Mouse (Mus musculus) thymus, adult 18-20 months (tissue): ENCODE data around the gene Med14.

Source experiments
- DNase-seq, 2 experiments: peaks; one replicate each; pipeline ENCODE4 v3.0.0; 2022; ENCODE audit warnings: mixed read lengths in 2 of 2

Gene Med14

DNA sequence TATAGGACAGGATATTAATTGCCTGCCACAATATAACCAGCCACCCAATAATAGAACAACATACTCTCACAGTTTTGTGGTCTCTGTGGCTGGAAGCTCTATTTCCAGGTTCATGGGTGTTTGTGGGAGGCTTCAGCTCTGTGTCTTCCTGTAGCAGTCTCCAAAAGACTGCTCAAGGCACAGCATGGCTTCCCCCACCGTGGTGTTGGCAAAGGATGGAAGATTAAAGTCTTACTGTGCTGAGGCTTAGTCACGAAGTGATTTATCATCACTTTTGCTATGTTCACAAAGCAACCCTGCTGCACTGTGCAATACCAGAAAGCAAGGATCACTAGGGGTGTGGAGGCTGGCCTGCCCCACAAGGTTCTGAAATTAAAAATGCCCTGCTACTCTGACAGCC is 108.0 kb downstream of the Med14 start:
- no peak for DNase-seq

DNA sequence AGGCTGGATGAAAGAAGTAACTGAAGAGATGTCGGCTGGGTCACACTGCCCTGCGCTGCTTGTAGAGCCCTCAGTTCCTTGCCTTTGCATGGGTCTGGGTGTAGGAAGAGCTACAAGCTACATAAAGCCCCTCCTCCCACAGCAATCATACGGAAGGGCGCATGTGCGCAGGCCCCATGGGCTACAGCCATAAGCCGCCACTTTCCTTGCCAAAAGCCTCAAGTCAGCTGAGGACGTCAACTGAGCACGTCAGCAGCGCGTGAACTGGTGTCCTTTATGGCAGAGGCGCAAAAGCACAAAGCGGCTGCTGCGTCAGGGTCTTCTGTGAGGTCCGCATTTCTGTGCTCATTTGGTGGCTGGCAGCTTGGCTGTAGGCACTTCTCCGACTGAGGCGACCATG is 110.0 kb downstream of the Med14 start:
- DNase-seq: no peak

DNA sequence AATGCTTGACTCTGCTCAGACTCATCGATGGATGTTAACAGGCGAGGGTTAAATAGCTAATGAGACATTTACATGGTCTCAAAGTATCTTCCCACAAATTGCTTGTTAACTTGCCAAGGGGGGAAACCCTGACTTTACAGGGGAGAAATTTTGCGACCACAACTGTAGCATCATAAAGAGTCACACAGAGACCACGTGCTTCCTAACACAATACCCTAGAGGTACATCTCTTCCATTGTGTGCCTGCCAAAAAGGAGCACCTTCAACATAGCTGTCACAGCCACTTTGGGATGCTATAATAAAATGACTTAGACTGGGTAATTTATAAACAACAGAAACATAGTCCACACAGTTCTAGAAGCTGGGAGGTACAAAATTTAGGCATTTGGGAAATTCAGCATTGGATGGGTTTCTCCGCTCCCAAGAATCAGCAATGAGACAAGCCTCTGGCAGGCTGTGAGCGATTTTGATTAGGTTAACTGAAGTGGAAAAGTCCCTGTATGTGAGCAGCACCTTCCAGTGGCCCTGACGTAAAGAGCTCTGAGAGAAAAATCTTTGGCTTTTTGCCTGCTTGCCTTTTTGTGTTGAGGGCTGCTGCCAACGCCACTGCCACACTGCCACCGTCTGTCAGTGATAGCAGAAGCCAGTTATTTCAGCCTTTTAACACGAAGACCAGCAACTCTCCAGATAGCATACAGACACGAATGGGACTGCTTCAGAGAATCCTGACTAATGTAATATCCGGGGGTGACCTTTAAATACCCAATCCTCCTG is 116.2 kb downstream of the Med14 start:
- no peak for DNase-seq

DNA sequence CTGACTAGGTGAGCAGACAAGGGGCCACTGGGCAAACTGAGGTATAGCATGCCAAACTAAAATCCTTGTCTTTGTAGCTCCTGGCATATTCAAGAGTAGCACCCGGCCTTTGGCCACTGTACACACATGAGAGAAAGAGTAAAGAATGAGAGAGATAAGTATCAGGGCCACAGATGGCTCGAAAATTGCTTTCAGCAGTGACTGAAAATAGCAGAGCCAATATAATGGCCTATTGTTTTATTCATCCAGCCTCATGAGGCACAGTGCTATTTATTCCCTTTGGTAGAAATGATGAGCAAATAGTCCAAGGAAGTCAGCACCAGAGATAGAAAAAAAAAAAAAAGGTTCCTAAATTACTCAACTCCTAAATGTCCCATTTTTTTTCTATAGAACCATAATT is 116.9 kb downstream of the Med14 start:
- DNase-seq: no peak
